Mouse (Mus musculus): ENCODE measurements around the gene Ddx3x. TPM values are rescaled to one million over a fixed set of nuclear protein-coding genes. Genes with fewer than 3 reads are reported as not detected.
"Not testable (repeated sequence)": the region's sequence is repeated elsewhere in the genome, so short reads cannot be mapped to it uniquely, and the experiment has no call there.

Ddx3x gene
- 74.9 and 79.5 TPM in 2 replicates for polyA plus RNA-seq (2012; rRNA removed)

DNA sequence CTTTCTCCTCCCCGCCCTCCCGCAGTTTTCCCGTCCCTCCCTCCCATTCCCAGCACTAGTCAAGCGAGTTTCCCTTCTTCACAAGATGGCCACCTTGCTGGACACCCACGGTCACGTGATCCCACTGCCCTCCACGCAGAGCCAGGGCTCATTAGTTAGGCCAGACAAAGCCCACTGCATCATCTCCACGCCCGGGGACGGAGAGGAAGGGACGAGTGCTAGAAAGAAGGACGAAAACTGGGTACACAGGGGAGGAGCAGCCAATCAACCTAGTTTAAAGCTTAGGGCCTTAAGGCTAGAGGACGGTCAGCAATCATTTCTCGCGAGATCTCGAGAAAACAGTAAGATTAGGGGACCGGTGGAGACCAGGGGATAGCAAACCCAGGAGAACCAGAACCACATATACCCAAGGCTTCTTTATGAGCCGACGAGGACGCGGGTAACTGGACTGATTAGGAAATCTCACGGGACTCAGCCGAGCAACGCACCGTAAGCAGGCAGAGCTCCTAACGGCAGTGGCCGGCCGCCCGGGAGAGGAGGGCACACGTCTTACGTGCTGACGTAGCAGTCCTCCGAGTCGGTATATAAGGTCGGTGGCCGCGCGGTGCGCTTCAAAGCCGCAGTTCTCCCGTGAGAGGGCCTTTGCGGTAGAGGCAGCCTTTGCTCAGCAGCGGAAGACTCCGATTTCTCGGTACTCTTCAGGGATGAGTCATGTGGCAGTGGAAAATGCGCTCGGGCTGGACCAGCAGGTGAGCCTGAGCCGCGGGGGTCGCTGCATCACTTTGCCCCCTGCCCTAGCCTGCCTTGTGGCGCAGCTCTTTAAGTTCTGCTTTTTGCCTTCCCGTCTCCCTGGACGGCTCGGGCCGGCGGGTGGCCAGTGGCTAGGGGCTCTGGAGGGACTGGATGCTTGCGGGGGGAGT lies at the start of gene Ddx3x:
Gene Ddx3x (plus strand): TSS at position 562 of the 920 bp plus-strand sequence.
- Histone ChIP-seq H3K4me1 (ENCODE audit: control insufficient read depth, insufficient read depth, low read length) (no peaks in the 10 kb centered on the region), H3K4me3 (ENCODE audit: insufficient read depth, low read length) (peak within 1 kb of the TSS; percentile 72), H3K27ac (ENCODE audit: insufficient read depth, low read length) (peak within 1 kb of the TSS; percentile 99)
- TF ChIP-seq POLR2A (IDR thresholded peaks at IDR 0.05; ENCODE audit: extremely low read depth, insufficient read depth, low read length) = peak; percentile 99
- TF ChIP-seq CTCF (IDR thresholded peaks at IDR 0.05; ENCODE audit: extremely low read depth, insufficient read depth, low read length) = no peak

DNA sequence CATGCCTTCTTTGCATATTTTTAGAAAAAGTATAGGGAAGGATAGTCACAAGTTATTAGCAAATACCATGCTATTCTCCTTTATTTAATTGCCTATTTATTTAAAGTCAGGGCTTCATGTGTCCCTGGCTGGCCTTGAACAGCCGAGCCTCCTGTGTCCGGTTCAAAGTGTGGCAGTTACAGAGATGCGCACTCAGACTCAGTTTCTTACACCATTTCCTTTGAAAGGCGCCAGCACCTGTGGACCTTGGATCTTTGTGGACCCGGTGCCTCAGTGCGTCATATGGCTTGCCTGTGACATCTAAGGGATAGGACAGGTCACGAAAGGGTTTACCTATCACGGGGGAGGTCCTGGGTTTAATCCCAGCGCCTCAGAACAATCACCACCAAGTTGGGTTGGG lies 49.5 kb upstream of the Ddx3x start:
- peak overlapping the region; percentile 62; the same call in 1 of the 2 replicates for H3K4me3 ChIP-seq (ENCODE audit: insufficient read depth, low read length)

DNA sequence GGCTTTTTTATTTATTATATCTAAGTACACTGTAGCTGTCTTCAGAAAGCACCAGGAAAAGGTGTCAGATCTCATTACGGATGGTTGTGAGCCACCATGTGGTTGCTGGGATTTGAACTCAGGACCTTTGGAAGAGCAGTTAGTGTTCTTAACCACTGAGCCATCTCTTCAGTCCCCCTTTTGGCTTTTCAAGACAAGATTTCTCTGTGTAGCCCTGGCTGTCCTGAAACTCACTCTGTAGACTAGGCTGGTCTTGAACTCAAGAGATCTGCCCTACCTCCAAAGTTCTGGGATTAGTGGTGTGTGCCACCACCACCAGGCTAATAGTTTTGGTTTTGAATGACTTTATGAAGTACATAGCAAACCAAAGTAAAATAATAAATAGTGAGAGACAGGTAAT lies 47.9 kb upstream of the Ddx3x start:
- not testable (repeated sequence) for H3K4me3 ChIP-seq (ENCODE audit: insufficient read depth, low read length); H3K27ac ChIP-seq (ENCODE audit: insufficient read depth, low read length); H3K4me1 ChIP-seq (ENCODE audit: control insufficient read depth, insufficient read depth, low read length)

More for the DNA sequence above, 49.5 kb upstream of the Ddx3x start:
- H3K27ac ChIP-seq (ENCODE audit: insufficient read depth, low read length) = no peak overlapping the region
- no peaks in the 10 kb centered on the region for H3K4me1 ChIP-seq (ENCODE audit: control insufficient read depth, insufficient read depth, low read length)
- TF ChIP-seq POLR2A (IDR thresholded peaks at IDR 0.05; ENCODE audit: extremely low read depth, insufficient read depth, low read length) (no peak), CTCF (IDR thresholded peaks at IDR 0.05; ENCODE audit: extremely low read depth, insufficient read depth, low read length) (no peak)

DNA sequence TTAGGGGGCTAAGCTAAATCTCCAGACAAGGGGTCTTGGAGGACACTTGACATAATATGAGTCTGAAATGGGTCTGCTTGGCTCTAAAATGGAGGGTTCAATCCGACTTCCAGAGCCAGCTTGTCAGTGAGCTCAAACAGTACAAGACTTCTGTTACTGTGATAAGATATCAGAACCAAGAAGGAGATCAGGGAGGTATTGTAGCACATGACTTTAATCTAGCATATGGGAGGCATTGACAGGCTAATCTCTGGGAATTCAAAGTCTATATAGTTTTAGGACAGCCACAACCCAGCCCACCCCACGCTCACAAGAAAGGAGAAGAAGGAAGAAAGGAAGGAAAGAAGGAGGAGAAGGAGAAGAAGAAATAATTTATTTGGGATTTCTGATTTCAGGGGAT lies 47.1 kb upstream of the Ddx3x start:
- no peak for TF ChIP-seq POLR2A (IDR thresholded peaks at IDR 0.05; ENCODE audit: extremely low read depth, insufficient read depth, low read length)
- no peak for TF ChIP-seq CTCF (IDR thresholded peaks at IDR 0.05; ENCODE audit: extremely low read depth, insufficient read depth, low read length)
- H3K4me1 ChIP-seq (ENCODE audit: control insufficient read depth, insufficient read depth, low read length) = no peaks in the 10 kb centered on the region
- H3K27ac ChIP-seq (ENCODE audit: insufficient read depth, low read length) = no peak overlapping the region
- no peak overlapping the region for H3K4me3 ChIP-seq (ENCODE audit: insufficient read depth, low read length)

DNA sequence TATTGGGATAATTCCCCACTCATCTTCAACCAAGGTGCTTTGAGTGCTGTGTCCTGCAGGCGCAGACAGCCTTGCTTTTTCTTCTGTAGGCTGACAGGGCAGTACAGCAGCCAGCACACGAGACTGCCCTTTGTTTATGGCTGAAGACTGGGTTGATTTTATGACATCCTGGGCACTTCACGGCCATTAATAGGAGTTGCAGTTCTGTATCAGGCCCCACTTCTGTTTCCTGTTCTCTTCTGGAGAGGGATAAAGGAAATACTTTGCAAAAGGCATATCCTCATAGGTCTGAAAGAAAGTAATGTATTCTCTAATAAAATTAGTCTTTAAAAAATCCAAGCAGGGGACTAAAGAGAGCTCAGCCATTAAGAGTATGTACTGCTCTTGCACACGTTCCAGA lies 46.1 kb upstream of the Ddx3x start:
- H3K4me1 ChIP-seq (ENCODE audit: control insufficient read depth, insufficient read depth, low read length) = no peaks in the 10 kb centered on the region
- TF ChIP-seq CTCF (IDR thresholded peaks at IDR 0.05; ENCODE audit: extremely low read depth, insufficient read depth, low read length) (no peak), POLR2A (IDR thresholded peaks at IDR 0.05; ENCODE audit: extremely low read depth, insufficient read depth, low read length) (no peak)
- no peak overlapping the region for H3K4me3 ChIP-seq (ENCODE audit: insufficient read depth, low read length)
- no peak overlapping the region for H3K27ac ChIP-seq (ENCODE audit: insufficient read depth, low read length)

DNA sequence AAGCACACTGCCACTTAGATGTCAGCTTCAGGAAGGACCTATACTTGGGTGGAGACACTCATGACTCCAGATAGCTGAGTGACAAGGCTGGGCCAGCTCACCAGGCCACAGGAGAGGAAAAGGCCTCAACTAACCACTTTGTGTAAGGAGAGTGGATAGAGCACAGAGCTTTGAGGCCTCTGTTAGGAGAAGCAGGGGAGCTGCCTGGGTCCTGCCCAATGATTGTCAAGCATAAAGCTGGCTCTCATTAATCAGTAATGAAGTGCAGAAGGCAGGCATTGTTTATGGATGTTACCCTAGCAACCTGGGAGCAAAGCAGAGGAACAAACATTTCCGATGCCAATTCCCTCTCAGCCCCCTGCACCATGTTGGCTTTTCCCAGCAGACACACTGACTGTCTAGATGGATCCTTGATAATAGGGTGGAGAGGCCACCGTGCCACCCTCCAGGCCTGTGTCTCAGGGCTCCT lies 44.6 kb upstream of the Ddx3x start:
- H3K4me1 ChIP-seq (ENCODE audit: control insufficient read depth, insufficient read depth, low read length) = no peaks in the 10 kb centered on the region
- no peak for TF ChIP-seq CTCF (IDR thresholded peaks at IDR 0.05; ENCODE audit: extremely low read depth, insufficient read depth, low read length)
- H3K27ac ChIP-seq (ENCODE audit: insufficient read depth, low read length) = no peak overlapping the region
- H3K4me3 ChIP-seq (ENCODE audit: insufficient read depth, low read length) = no peak overlapping the region

DNA sequence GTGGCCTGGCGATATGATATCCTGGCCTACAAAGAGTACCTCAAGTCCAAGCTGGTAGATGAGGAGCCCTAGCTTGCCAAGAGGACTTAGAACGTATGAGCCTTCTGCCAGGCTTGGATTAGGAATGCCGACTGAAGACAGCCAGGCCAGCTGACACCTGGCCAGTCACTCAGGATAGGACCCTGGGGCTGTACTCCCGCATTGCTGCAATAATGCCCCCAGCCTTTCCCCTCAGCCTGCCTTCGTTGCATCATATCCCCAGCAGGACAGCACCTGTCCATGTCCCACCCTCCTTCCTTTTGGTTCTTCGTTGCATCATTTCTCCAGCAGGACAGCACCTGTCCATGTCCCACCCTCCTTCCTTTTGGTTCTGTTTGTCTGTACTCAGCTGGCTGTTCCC lies 41.3 kb upstream of the Ddx3x start:
- Histone ChIP-seq H3K27ac (ENCODE audit: insufficient read depth, low read length) (no peak overlapping the region), H3K4me1 (ENCODE audit: control insufficient read depth, insufficient read depth, low read length) (no peaks in the 10 kb centered on the region), H3K4me3 (ENCODE audit: insufficient read depth, low read length) (no peak overlapping the region)
- TF ChIP-seq POLR2A (IDR thresholded peaks at IDR 0.05; ENCODE audit: extremely low read depth, insufficient read depth, low read length) = no peak

DNA sequence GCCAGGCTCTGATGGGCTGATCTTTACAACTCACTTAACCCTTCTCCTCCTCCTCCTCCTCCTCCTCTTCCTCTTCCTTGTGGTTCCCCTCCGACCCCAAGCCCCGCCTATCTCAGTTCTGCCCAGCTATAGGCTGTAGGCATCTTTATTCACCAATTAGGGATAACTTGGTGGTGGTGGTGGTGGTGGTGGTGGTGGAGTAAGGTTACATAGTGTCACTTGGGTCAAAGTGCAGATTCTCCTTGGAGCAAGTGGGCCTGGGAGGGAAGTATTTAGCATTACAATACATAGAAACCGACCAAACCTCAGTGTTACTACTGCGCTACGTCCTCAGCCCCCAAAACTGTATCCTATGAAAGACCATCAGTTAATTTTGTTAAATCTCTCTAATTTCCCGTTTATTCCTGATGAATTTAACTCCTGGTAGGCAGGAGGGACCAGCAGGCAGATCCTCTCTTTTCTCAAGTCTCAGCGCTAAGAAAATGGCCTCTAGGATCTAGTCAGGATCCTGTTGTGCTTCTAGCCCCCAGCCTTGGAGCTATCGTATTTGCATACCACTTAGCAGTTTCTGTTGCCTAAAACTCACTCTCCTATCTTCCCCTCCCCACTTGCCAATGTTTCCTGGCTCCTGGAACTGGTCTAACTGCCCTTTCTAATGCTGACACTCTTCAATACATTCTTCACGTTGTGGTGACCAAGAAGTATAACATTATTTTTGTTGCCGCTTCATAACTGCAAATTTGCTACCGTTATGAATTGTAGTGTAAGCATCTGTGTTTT lies 39.9 kb upstream of the Ddx3x start:
- Histone ChIP-seq H3K4me3 (ENCODE audit: insufficient read depth, low read length) (no peak overlapping the region), H3K27ac (ENCODE audit: insufficient read depth, low read length) (peak overlapping the region; percentile 94), H3K4me1 (ENCODE audit: control insufficient read depth, insufficient read depth, low read length) (no peaks in the 10 kb centered on the region)
- no peak for TF ChIP-seq CTCF (IDR thresholded peaks at IDR 0.05; ENCODE audit: extremely low read depth, insufficient read depth, low read length)

DNA sequence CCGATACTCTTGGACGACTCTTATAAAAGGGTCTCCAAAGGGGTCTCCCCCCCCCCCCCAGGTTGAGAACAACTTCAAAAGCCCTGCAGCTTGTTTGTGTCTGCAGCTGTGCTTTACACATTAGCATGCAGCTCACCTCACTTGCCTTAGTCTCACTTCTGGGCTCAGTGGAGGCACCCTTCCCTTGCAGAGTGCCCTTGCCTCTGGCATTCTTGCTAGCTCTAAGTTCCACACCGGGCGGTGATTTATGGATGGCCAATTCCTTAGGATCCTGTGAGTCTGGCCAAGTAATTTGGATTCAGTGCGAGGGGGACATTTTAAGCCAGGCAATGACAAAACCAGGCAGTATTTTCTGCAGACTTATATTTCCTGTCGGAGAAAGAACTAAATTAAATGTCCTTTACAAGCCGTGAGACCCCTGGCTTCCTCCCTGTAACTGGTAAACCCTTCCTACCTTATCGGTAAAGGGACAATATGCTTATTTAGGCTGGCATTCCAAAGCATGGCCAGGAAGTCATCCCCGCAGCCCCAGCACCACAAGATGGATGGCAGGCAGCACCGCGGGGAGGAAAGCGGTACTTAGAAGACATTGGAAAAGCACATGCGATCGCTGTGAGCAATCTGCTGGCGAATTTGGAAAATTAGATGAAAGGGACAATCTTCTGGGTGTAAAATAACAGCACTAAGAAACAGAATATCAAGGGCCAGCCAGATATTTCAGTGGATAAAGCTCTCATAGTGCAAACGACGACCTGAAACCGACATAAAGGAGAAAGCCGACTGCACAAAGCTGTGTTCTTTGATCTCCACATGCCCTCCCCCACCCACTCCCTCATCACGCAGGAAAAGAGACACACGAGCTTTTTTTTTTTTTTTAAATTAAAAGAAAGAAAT lies 39.1 kb upstream of the Ddx3x start:
- Histone ChIP-seq H3K4me3 (ENCODE audit: insufficient read depth, low read length) (peak overlapping the region; percentile 42), H3K4me1 (ENCODE audit: control insufficient read depth, insufficient read depth, low read length) (no peaks in the 10 kb centered on the region), H3K27ac (ENCODE audit: insufficient read depth, low read length) (peak overlapping the region; percentile 94)
- TF ChIP-seq POLR2A (IDR thresholded peaks at IDR 0.05; ENCODE audit: extremely low read depth, insufficient read depth, low read length) (0 out of 2 replicates have a peak, but pooled peaks have one; percentile 19), CTCF (IDR thresholded peaks at IDR 0.05; ENCODE audit: extremely low read depth, insufficient read depth, low read length) (no peak)
